Mouse (Mus musculus): ENCODE measurements at regions not wholly inside any gene's neighbourhood (a gene's known extent, or its start where the extent isn't known, plus 50 kb on each side); places are given as distances from the start of the nearest gene placed in this dataset.

DNA sequence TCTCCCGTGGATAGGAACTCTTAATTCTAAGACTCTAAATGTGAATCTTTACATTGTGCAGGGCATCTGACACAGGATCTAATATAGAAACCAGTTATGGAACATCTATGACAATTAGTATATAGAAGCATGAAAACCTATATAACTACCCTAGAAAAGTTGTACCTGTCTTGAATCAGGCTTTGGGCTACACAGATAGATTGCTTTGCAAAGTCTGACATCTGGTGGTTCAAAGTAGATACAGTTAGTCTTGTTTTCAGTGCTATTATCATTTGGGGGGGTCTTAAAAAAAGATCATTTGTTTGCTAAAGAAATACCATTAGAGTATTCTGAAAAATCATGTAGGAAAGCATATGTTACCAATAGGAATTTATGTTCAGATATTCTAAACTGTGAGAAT lies 264.7 kb downstream of the Myh15 start:
- Histone ChIP-seq H3K4me3 (ENCODE audit: low read depth, low read length) (no peak overlapping the region), H3K27me3 (replicated peaks; ENCODE audit: control insufficient read depth, insufficient read depth, low read length) (no peaks in the 10 kb centered on the region), H3K4me2 (ENCODE audit: low read depth, low read length) (no peak overlapping the region), H3K27ac (replicated peaks; ENCODE audit: low read depth, low read length) (no peak overlapping the region), H3K4me1 (ENCODE audit: control insufficient read depth, insufficient read depth, low read length) (no peaks in the 10 kb centered on the region), H3K36me3 (ENCODE audit: control insufficient read depth, insufficient read depth, low read length) (no peaks in the 10 kb centered on the region), H3K9me3 (ENCODE audit: control insufficient read depth, low read length) (no peaks in the 10 kb centered on the region), H3K9ac (ENCODE audit: low read depth, low read length) (no peak overlapping the region)
- no peak for DNase-seq (ENCODE audit: low spot score)
- no peak for ATAC-seq (ENCODE audit: low read depth)
- WGBS, result 90% methylated on average over 1 of the region's 1 CpGs

DNA sequence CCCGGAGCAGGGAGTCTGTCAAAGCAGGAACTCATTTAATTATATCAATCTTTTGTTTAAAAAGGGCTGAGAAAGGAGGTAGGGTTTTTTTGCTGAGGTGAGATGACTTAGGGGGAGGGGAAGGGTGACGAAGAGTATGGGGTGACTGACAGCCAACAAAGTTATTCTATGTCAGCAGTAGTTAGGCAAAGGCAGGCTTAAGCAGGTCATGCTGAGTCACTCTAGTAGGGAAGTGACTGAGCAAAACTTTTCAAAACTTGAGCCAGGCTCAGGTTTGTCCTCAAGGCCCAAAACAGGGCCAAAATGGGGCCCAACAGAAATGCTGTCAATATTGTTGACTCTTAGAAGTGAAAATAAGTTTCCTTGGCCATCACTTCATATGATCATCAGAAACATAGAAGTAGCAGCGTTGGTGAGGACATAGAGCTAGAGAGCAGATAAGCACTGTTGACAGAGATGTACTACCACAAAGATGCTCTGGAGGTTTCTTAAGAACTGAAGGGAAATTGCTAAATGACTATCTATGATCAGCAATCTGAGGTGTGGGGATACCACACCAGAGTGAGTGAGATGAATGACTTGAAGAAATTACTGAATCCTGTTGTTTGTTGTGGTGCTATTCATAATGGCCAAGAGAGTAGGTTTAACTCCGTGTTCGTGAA lies 273.6 kb downstream of the Myh15 start:
- no peaks in the 10 kb centered on the region for H3K36me3 ChIP-seq (ENCODE audit: control insufficient read depth, insufficient read depth, low read length)
- no peak overlapping the region for H3K27ac ChIP-seq (replicated peaks; ENCODE audit: low read depth, low read length)
- H3K4me1 ChIP-seq (ENCODE audit: control insufficient read depth, insufficient read depth, low read length), result no peaks in the 10 kb centered on the region
- no peak overlapping the region for H3K4me2 ChIP-seq (ENCODE audit: low read depth, low read length)
- no peak overlapping the region for H3K4me3 ChIP-seq (ENCODE audit: low read depth, low read length)
- 85% methylated on average over 5 of the region's 5 CpGs for WGBS
- H3K9me3 ChIP-seq (ENCODE audit: control insufficient read depth, low read length), result no peaks in the 10 kb centered on the region
- H3K9ac ChIP-seq (ENCODE audit: low read depth, low read length), result no peak overlapping the region
- DNase-seq (ENCODE audit: low spot score) (no peak), ATAC-seq (ENCODE audit: low read depth) (no peak)
- H3K27me3 ChIP-seq (replicated peaks; ENCODE audit: control insufficient read depth, insufficient read depth, low read length), result no peaks in the 10 kb centered on the region

DNA sequence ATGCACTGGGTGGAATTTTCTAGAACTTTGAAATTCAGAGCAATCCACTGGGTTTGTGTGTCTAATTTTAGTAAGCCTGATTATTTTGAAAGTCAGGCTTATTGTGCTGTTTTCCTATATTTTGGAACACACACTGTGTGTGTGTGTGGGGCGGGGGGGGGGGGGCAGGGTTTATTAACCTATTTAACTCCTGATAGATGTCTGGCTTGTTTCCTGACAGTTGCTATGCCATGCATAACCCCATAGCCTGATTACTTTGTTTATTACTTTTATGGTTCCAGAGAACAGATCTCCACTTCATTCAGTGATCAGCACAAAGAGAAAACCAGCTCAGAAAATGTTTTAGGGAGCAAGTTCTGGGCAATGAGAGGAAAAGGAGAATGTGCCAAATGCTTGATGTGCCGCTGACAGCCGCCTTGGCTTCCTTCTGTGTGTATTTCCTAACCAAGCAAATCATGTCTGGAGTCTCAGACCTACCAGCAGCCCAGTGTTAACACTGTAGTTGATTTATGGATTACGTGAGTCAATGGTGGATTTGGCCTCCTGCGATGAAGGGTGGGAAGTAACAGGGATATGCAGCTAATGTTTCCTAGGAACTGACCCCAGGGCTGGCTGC lies 274.9 kb downstream of the Myh15 start:
- no peak overlapping the region for H3K9ac ChIP-seq (ENCODE audit: low read depth, low read length)
- no peaks in the 10 kb centered on the region for H3K36me3 ChIP-seq (ENCODE audit: control insufficient read depth, insufficient read depth, low read length)
- no peak for ATAC-seq (ENCODE audit: low read depth)
- H3K4me2 ChIP-seq (ENCODE audit: low read depth, low read length), result no peak overlapping the region
- H3K4me1 ChIP-seq (ENCODE audit: control insufficient read depth, insufficient read depth, low read length), result no peaks in the 10 kb centered on the region
- WGBS, result 74% methylated on average over 4 of the region's 5 CpGs
- peak; percentile 66 for DNase-seq (ENCODE audit: low spot score)
- no peak overlapping the region for H3K4me3 ChIP-seq (ENCODE audit: low read depth, low read length)
- no peaks in the 10 kb centered on the region for H3K9me3 ChIP-seq (ENCODE audit: control insufficient read depth, low read length)
- no peaks in the 10 kb centered on the region for H3K27me3 ChIP-seq (replicated peaks; ENCODE audit: control insufficient read depth, insufficient read depth, low read length)
- H3K27ac ChIP-seq (replicated peaks; ENCODE audit: low read depth, low read length), result no peak overlapping the region

DNA sequence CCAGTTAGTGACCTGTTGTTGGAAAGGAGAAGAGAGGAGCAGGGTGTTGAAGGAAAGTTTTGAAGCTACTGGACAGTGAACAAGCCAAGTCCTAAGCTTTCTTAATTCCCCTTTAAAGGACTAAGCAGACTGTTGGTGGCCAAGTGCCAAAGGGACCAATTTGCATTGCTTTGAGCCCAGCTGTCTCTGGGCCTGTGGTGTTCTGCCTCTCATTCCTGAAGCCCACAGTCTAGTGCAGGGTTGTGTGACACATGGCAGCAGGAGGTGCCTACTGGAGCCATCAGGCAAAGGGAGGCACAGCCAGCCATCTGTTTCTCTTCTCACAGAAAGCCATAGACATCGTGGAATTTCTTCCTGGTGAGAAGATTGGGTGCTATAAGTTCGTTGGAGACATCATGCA lies 278.6 kb downstream of the Myh15 start:
- Histone ChIP-seq H3K4me3 (ENCODE audit: low read depth, low read length) (no peak overlapping the region), H3K9ac (ENCODE audit: low read depth, low read length) (no peak overlapping the region), H3K36me3 (ENCODE audit: control insufficient read depth, insufficient read depth, low read length) (no peaks in the 10 kb centered on the region), H3K4me1 (ENCODE audit: control insufficient read depth, insufficient read depth, low read length) (no peaks in the 10 kb centered on the region), H3K4me2 (ENCODE audit: low read depth, low read length) (no peak overlapping the region), H3K27me3 (replicated peaks; ENCODE audit: control insufficient read depth, insufficient read depth, low read length) (no peaks in the 10 kb centered on the region), H3K9me3 (ENCODE audit: control insufficient read depth, low read length) (no peaks in the 10 kb centered on the region), H3K27ac (replicated peaks; ENCODE audit: low read depth, low read length) (no peak overlapping the region)
- ATAC-seq (ENCODE audit: low read depth), result peak; percentile 73
- DNase-seq (ENCODE audit: low spot score), result peak; percentile 78
- 43% methylated on average over 2 of the region's 2 CpGs for WGBS

DNA sequence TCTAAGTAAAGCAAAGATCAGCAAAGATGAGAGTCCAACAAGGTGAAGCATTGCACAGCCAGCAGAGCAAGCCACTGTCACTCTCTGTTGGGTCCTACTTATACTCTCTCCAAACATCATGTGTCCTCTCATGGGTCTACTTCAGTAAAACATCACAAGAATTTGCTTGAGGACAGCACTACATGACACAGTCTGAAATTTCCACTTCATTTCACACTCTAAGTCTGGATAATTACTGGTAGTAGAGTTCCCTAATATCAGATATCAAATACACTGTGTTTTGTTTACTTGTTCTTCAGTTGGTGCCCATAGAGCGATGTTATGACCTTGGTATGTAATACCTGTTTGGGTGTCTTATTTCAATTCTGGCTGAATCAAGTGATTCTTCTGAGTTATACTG lies 280.7 kb downstream of the Myh15 start:
- Histone ChIP-seq H3K36me3 (ENCODE audit: control insufficient read depth, insufficient read depth, low read length) (no peaks in the 10 kb centered on the region), H3K4me3 (ENCODE audit: low read depth, low read length) (no peak overlapping the region), H3K9me3 (ENCODE audit: control insufficient read depth, low read length) (no peaks in the 10 kb centered on the region), H3K4me1 (ENCODE audit: control insufficient read depth, insufficient read depth, low read length) (no peaks in the 10 kb centered on the region), H3K27me3 (replicated peaks; ENCODE audit: control insufficient read depth, insufficient read depth, low read length) (no peaks in the 10 kb centered on the region), H3K4me2 (ENCODE audit: low read depth, low read length) (no peak overlapping the region), H3K27ac (replicated peaks; ENCODE audit: low read depth, low read length) (no peak overlapping the region), H3K9ac (ENCODE audit: low read depth, low read length) (no peak overlapping the region)
- 66% methylated on average over 1 of the region's 1 CpGs for WGBS
- DNase-seq (ENCODE audit: low spot score) (peak; percentile 7), ATAC-seq (ENCODE audit: low read depth) (peak; percentile 79; the same call in 1 of the 2 replicates)

DNA sequence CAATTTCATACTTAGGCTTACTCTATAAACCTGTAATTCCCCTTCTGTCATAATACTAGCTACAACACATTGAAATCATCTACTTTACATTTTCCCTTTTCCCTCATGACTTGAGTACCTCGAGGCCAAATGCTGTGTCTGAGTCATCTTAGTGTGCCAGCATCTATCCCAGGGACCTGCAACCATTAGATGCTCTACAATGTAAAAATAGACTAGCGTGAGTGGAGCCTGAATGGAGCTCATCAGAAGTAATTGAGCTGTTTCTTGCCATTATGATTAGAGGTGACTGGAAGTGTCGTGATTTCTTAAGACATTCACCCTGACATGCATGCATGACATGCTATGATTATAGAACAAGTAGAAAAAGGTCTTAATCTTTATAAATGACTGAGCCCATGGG lies 301.1 kb downstream of the Myh15 start:
- H3K9me3 ChIP-seq (ENCODE audit: control insufficient read depth, low read length), result no peaks in the 10 kb centered on the region
- H3K36me3 ChIP-seq (ENCODE audit: control insufficient read depth, insufficient read depth, low read length), result no peaks in the 10 kb centered on the region
- no peak overlapping the region for H3K27ac ChIP-seq (replicated peaks; ENCODE audit: low read depth, low read length)
- no peak overlapping the region for H3K9ac ChIP-seq (ENCODE audit: low read depth, low read length)
- no peak overlapping the region for H3K4me3 ChIP-seq (ENCODE audit: low read depth, low read length)
- WGBS, result 65% methylated on average over 3 of the region's 3 CpGs
- no peaks in the 10 kb centered on the region for H3K4me1 ChIP-seq (ENCODE audit: control insufficient read depth, insufficient read depth, low read length)
- DNase-seq (ENCODE audit: low spot score) (no peak), ATAC-seq (ENCODE audit: low read depth) (no peak)
- no peaks in the 10 kb centered on the region for H3K27me3 ChIP-seq (replicated peaks; ENCODE audit: control insufficient read depth, insufficient read depth, low read length)
- H3K4me2 ChIP-seq (ENCODE audit: low read depth, low read length), result no peak overlapping the region

DNA sequence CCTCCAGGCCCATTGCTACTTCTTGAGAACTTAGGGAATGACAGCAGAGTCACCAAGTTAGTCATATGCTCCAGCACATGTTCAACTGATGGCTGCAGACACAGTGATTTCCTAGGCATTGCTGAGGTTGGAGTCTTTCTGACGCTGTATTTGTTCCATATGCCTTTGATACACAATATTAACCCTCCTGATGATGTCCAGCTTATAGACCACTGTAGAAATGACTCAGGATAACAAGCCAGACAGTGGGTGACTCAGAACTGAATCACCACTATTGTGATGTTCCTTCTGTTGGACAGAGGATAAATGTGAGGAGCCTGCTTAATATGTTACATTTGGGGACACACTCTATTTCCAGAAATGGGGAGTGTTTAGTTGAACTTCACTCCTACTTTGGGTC lies 304.4 kb downstream of the Myh15 start:
- H3K9ac ChIP-seq (ENCODE audit: low read depth, low read length), result no peak overlapping the region
- H3K27me3 ChIP-seq (replicated peaks; ENCODE audit: control insufficient read depth, insufficient read depth, low read length), result no peaks in the 10 kb centered on the region
- no peak overlapping the region for H3K4me3 ChIP-seq (ENCODE audit: low read depth, low read length)
- 85% methylated on average over 1 of the region's 1 CpGs for WGBS
- DNase-seq (ENCODE audit: low spot score), result no peak
- H3K27ac ChIP-seq (replicated peaks; ENCODE audit: low read depth, low read length), result no peak overlapping the region
- H3K9me3 ChIP-seq (ENCODE audit: control insufficient read depth, low read length), result no peaks in the 10 kb centered on the region
- no peak overlapping the region for H3K4me2 ChIP-seq (ENCODE audit: low read depth, low read length)
- no peaks in the 10 kb centered on the region for H3K36me3 ChIP-seq (ENCODE audit: control insufficient read depth, insufficient read depth, low read length)
- no peaks in the 10 kb centered on the region for H3K4me1 ChIP-seq (ENCODE audit: control insufficient read depth, insufficient read depth, low read length)
- ATAC-seq (ENCODE audit: low read depth), result no peak

DNA sequence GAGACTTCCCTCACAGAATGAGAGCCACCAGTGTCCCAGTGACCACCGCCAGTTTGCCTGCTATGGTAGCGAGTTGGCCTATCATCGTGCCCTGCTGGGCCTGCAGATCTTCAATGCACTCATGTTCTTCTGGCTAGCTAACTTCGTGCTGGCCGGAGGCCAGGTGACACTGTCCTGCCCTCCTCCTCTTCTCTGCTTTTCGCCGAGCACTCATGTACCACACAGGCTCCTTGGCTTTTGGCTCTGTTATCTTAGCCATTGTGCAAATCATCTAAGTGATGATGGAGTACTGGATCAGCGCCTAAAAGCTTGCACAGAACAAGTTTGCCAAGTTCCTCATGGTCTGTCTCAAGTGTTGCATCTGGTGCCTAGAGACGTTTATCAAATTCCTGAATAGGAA lies 312.2 kb downstream of the Myh15 start:
- 75% methylated on average over 9 of the region's 9 CpGs for WGBS
- Histone ChIP-seq H3K9me3 (ENCODE audit: control insufficient read depth, low read length) (no peaks in the 10 kb centered on the region), H3K9ac (ENCODE audit: low read depth, low read length) (no peak overlapping the region), H3K4me1 (ENCODE audit: control insufficient read depth, insufficient read depth, low read length) (no peaks in the 10 kb centered on the region), H3K27ac (replicated peaks; ENCODE audit: low read depth, low read length) (no peak overlapping the region), H3K4me2 (ENCODE audit: low read depth, low read length) (no peak overlapping the region), H3K4me3 (ENCODE audit: low read depth, low read length) (no peak overlapping the region), H3K36me3 (ENCODE audit: control insufficient read depth, insufficient read depth, low read length) (no peaks in the 10 kb centered on the region), H3K27me3 (replicated peaks; ENCODE audit: control insufficient read depth, insufficient read depth, low read length) (no peaks in the 10 kb centered on the region)
- DNase-seq (ENCODE audit: low spot score), result peak; percentile 57
- ATAC-seq (ENCODE audit: low read depth), result no peak

DNA sequence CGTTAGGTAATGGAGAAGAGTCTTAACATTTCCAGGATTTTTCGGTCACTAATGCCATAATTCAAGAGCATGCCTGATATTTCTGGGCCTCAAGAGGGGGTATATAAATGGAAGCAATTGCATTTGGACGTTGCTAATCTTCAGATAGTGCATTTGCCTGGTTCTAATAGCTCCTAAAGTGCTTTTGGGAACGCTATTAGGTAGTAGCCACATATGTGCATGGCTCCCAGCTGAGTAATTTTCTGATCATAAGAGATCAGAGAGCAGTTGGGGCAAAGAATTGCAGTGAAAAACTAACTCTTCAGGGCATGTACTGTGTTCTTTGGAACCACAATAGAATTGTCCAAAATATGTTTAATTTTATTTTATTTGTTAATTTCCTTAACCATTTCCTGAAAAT lies 317.8 kb downstream of the Myh15 start:
- H3K27me3 ChIP-seq (replicated peaks; ENCODE audit: control insufficient read depth, insufficient read depth, low read length), result no peaks in the 10 kb centered on the region
- DNase-seq (ENCODE audit: low spot score) (no peak), ATAC-seq (ENCODE audit: low read depth) (no peak)
- WGBS, result 51% methylated on average over 4 of the region's 4 CpGs
- H3K36me3 ChIP-seq (ENCODE audit: control insufficient read depth, insufficient read depth, low read length), result no peaks in the 10 kb centered on the region
- H3K4me2 ChIP-seq (ENCODE audit: low read depth, low read length), result no peak overlapping the region
- no peak overlapping the region for H3K27ac ChIP-seq (replicated peaks; ENCODE audit: low read depth, low read length)
- H3K9me3 ChIP-seq (ENCODE audit: control insufficient read depth, low read length), result no peaks in the 10 kb centered on the region
- H3K4me1 ChIP-seq (ENCODE audit: control insufficient read depth, insufficient read depth, low read length), result no peaks in the 10 kb centered on the region
- H3K9ac ChIP-seq (ENCODE audit: low read depth, low read length), result no peak overlapping the region
- no peak overlapping the region for H3K4me3 ChIP-seq (ENCODE audit: low read depth, low read length)

Measured in embryonic facial prominence, embryonic 14.5 days (tissue).